Mouse (Mus musculus) G1E (cell line): ENCODE data around the gene 4632433K11Rik. TPM values are rescaled to one million over a fixed set of nuclear protein-coding genes. Genes with fewer than 3 reads are reported as not detected.
A peak's percentile ranks its signal among the peaks of the same experiment; 100 is the strongest.

ENCODE experiments used
- ATAC-seq: 2 replicates; pipeline ENCODE4 v1.8.0; 2016; ENCODE audit warnings: mild to moderate bottlenecking; ENCODE audit not compliant: insufficient number of reproducible peaks, poor library complexity, low FRiP score, severe bottlenecking; ENCODE audit errors: extremely low read depth
- DNase-seq: peaks from one replicate; pipeline ENCODE4 v3.0.0; 2012; ENCODE audit warnings: low spot score
- H3K27me3 ChIP-seq: 2 replicates; pipeline ENCODE4 v1.6.1; 2012; ENCODE audit warnings: mild to moderate bottlenecking, low read length, inconsistent platforms; ENCODE audit not compliant: insufficient read depth
- H3K36me3 ChIP-seq: replicated peaks from 2 replicates; pipeline ENCODE3; 2012; ENCODE audit warnings: mild to moderate bottlenecking, inconsistent platforms
- H3K4me1 ChIP-seq: 2 replicates; pipeline ENCODE4 v1.6.1; 2012; ENCODE audit warnings: low read depth, low read length, inconsistent platforms, mixed read lengths; ENCODE audit not compliant: insufficient read depth
- H3K4me3 ChIP-seq: 2 replicates; pipeline ENCODE4 v1.5.1; 2012; ENCODE audit warnings: low read depth, mild to moderate bottlenecking, inconsistent platforms, low read length, moderate library complexity, mixed read lengths
- H3K9me3 ChIP-seq: replicated peaks from 2 replicates; pipeline ENCODE4 v1.6.1; 2012; ENCODE audit warnings: inconsistent platforms
- CTCF ChIP-seq: IDR thresholded peaks from 2 replicates; pipeline ENCODE4 v1.5.1; 2012; ENCODE audit warnings: low read depth, low read length, inconsistent platforms, mixed read lengths
- GATA1 ChIP-seq: IDR thresholded peaks from 2 replicates; pipeline ENCODE4 v1.6.1; 2012; ENCODE audit warnings: borderline replicate concordance, low read length, inconsistent platforms, mixed read lengths
- GATA2 ChIP-seq: IDR thresholded peaks from 2 replicates; pipeline ENCODE4 v1.6.1; 2012; ENCODE audit warnings: low read depth, low read length, inconsistent platforms, borderline replicate concordance
- POLR2AphosphoS5 ChIP-seq: IDR thresholded peaks from 2 replicates; pipeline ENCODE4 v1.6.1; 2012; ENCODE audit warnings: low read depth, low read length, inconsistent platforms; ENCODE audit not compliant: insufficient replicate concordance
- TAL1 ChIP-seq: conservative IDR thresholded peaks from 2 replicates; pipeline ENCODE4 v1.6.1; 2012; ENCODE audit warnings: low read depth, low read length, inconsistent platforms, mixed read lengths
- polyA plus RNA-seq: library from polyadenylated mRNA; stranded (reverse); fragments of >175 nt; gene quantifications from 2 replicates; pipeline ENCODE4 v1.2.3, GENCODE M21; 2012
- total RNA-seq, 2 experiments: library from RNA; stranded (forward) in 1 of 2; stranded (reverse) in 1 of 2; fragments of 200-1000 nt in 1 of 2; fragments of >200 nt in 1 of 2; fragmentation: Nextera tagmentation in 1 of 2; gene quantifications; 2 replicates each; pipeline ENCODE4 v1.2.3; 2014 to 2017

Gene 4632433K11Rik
- total and polyA plus RNA-seq, 3 experiments = 0.98 to 1.2 TPM; not detected in 1

GRCm38 (mm10) chr7:5029946-5030345 lies 4.0 kb upstream of the 4632433K11Rik start:
- Histone ChIP-seq H3K9me3 (peaks cover 33% of the 10 kb centered on the region), H3K36me3 (peaks cover 98% of the 10 kb centered on the region), H3K4me3 (peak overlapping the region; percentile 54), H3K27me3 (peaks cover 12% of the 10 kb centered on the region; the same call in 1 of the 2 replicates), H3K4me1 (peaks cover 22% of the 10 kb centered on the region)
- TF ChIP-seq GATA1 (no peak), POLR2AphosphoS5 (no peak), CTCF (no peak), GATA2 (no peak), TAL1 (no peak)
- ATAC-seq = no peak
- DNase-seq = no peak

GRCm38 (mm10) chr7:5030554-5031275 lies 3.2 kb upstream of the 4632433K11Rik start:
- ATAC-seq (no peak), DNase-seq (no peak)
- Histone ChIP-seq H3K4me3 (peak overlapping the region; percentile 54), H3K36me3 (peaks cover 98% of the 10 kb centered on the region), H3K4me1 (peaks cover 17% of the 10 kb centered on the region), H3K27me3 (peaks cover 12% of the 10 kb centered on the region; the same call in 1 of the 2 replicates), H3K9me3 (peaks cover 33% of the 10 kb centered on the region)
- TF ChIP-seq GATA1 (no peak), POLR2AphosphoS5 (no peak), CTCF (no peak), TAL1 (no peak), GATA2 (no peak)

- Histone ChIP-seq H3K4me1 (peaks cover 15% of the 10 kb centered on the region), H3K36me3 (peaks cover 98% of the 10 kb centered on the region), H3K27me3 (peaks cover 12% of the 10 kb centered on the region; the same call in 1 of the 2 replicates), H3K9me3 (peaks cover 33% of the 10 kb centered on the region), H3K4me3 (peak overlapping the region; percentile 54; the same call in 1 of the 2 replicates)
- TF ChIP-seq GATA2 = no peak
- no peak for TF ChIP-seq TAL1
- no peak for TF ChIP-seq POLR2AphosphoS5
- no peak for TF ChIP-seq GATA1
- no peak for TF ChIP-seq CTCF
- ATAC-seq = no peak
- no peak for DNase-seq
These were observed 2.4 kb upstream of the 4632433K11Rik start for GRCm38 (mm10) chr7:5031496-5031895.

- H3K27me3 ChIP-seq = no peaks in the 10 kb centered on the region
- no peak for ATAC-seq
These were observed 1.7 kb downstream of the 4632433K11Rik start for GRCm38 (mm10) chr7:5035628-5036027.

GRCm38 (mm10) chr7:5036136-5036535 lies 2.2 kb downstream of the 4632433K11Rik start:
- Histone ChIP-seq H3K36me3 (peaks cover 62% of the 10 kb centered on the region), H3K4me1 (peaks cover 24% of the 10 kb centered on the region), H3K9me3 (peaks cover 9% of the 10 kb centered on the region), H3K27me3 (no peaks in the 10 kb centered on the region), H3K4me3 (no peak overlapping the region)
- ATAC-seq (no peak), DNase-seq (no peak)
- TF ChIP-seq TAL1 (no peak), POLR2AphosphoS5 (no peak), GATA1 (no peak), CTCF (no peak), GATA2 (no peak)

More at GRCm38 (mm10) chr7:5035628-5036027, 1.7 kb downstream of the 4632433K11Rik start:
- Histone ChIP-seq H3K9me3 (peaks cover 14% of the 10 kb centered on the region), H3K4me1 (peaks cover 24% of the 10 kb centered on the region), H3K36me3 (peaks cover 64% of the 10 kb centered on the region), H3K4me3 (no peak overlapping the region)
- no peak for DNase-seq
- no peak for TF ChIP-seq POLR2AphosphoS5
- TF ChIP-seq TAL1 = no peak
- no peak for TF ChIP-seq GATA1
- no peak for TF ChIP-seq GATA2
- no peak for TF ChIP-seq CTCF

- no peak for ATAC-seq
- no peak overlapping the region; the same call in 1 of the 2 replicates for H3K4me3 ChIP-seq
These were observed 3.1 kb downstream of the 4632433K11Rik start for GRCm38 (mm10) chr7:5037026-5037425.

More at GRCm38 (mm10) chr7:5037026-5037425, 3.1 kb downstream of the 4632433K11Rik start:
- Histone ChIP-seq H3K9me3 (no peaks in the 10 kb centered on the region), H3K36me3 (peaks cover 58% of the 10 kb centered on the region), H3K27me3 (no peaks in the 10 kb centered on the region), H3K4me1 (peaks cover 24% of the 10 kb centered on the region)
- DNase-seq = no peak
- TF ChIP-seq TAL1 (no peak), CTCF (no peak), POLR2AphosphoS5 (no peak)
